Mouse (Mus musculus) T-helper 2 cell (primary cell): ENCODE results near the gene Ccnb2.

Experiments
- in situ Hi-C: fragments of 300-600 bp; cut with MboI, MseI; formaldehyde crosslinking; loops from one replicate; pipeline ENCODE4 v1.15.1; 2025; ENCODE audit warnings: high pct_unique_total_duplicates

The Ccnb2 gene

DNA sequence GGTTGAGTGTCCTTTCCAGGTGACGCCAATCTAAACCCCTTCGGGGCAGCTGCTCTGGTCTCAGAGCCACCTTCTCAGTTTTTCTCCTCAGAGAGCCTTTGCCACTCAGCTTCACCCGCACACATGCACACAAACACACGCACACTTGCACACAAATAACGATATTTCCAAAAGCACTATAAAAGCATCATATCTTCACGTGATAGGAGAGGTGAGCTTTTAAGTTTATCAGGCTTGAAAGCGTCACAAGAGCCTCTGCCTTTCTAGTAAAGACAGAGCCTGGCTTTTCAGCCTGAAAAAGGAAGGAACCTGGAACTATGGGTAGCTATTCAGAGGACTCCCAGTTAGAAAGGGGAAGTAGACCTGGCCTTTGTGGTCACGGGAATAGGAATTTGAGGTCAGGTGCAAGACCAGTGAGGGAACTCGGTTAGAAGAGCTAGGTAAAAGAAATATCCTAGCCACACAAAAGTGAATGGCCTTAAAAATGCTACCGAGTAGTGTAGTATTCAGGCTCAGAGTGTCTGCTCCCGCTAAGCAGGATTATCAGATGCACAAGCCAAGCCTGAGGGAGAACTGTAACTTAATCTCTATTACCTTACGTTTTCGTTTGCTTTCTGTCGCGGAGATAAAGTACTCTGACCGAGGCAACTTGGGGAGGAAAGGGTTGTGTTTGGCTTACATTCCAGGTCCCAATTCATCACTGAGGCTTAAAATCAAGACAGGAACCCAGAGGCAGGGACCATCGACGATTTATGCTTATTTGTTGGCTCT, 36.2 kb downstream of the Ccnb2 start:
- in situ Hi-C loops, result no loop called here

- in situ Hi-C loops, result no loop called here
Measured at GRCm38 (mm10) chr9:70384494-70384893, 36.9 kb downstream of the Ccnb2 start.

GRCm38 (mm10) chr9:70383750-70384149, 37.6 kb downstream of the Ccnb2 start:
- in situ Hi-C loops, result no loop called here

DNA sequence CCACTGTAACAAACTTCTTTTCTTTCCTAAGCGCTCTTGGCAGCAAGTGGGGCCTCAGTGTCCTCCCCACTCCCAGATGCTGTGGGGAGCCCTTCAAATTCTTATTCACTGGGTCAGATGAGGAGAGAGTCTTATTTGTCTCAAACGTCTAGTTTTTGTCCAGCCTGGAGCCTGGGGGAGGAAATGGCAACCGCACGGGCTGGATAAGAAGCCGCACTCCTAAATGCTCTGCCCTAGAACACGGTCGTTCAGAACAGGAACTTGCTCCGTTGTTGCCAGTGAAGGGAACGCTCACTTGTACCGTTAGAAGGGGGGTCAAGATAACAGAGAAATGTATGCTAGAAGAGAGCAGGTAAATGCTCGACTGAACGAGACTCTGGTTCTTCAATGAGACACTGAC, 39.3 kb downstream of the Ccnb2 start:
- in situ Hi-C loops, result no loop called here

- in situ Hi-C loops, result no loop called here
Measured at GRCm38 (mm10) chr9:70379502-70380467, 41.6 kb downstream of the Ccnb2 start.

DNA sequence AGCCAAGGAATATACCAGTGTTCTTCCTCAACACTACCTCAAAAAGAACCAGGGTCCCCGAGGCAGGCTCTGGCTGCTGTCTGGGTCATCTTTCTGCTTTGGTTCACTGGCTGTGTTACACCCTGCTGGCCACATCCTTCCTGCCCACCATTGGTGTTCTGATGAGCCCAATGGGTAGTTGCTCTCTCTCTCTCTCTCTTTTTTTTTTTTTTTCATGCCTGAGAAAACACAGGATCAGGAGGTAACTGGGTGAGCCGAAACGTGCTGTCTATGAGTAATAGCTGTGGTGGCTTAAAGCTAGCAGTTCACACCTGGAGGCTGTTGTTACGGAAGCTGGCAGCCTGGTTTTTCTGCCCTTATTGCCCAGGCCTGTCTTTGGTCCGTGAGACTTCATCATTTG, 49.7 kb downstream of the Ccnb2 start:
- in situ Hi-C loops, result no loop called here

- in situ Hi-C loops, result loop anchor here (5.0 kb wide), 1 partner anchor 35 kb away; no protein-coding TSS in a partner anchor
Measured at GRCm38 (mm10) chr9:70366898-70367297, 54.4 kb downstream of the Ccnb2 start.

GRCm38 (mm10) chr9:70365915-70366314, 55.4 kb downstream of the Ccnb2 start:
- in situ Hi-C loops, result loop anchor here (5.0 kb wide), 1 partner anchor 36 kb away; no protein-coding TSS in a partner anchor

DNA sequence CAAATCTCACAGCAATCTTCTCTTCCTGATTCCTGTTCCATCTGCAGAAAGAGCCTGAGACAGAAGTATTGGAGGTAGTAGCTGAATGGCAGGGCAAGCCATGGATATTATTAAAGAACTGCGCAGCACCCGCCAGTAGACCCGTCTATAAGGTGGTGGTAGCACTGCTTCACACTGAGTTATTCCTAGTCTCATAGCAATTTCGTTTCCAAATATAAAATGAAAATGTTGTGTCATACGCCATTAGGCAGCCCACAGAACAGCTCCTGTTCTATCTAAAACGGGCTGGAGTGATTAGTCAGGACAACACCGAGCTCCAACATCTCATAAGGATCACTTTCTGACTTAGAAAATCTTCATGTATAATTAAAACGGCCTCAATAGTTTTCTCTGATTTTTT, 56.6 kb downstream of the Ccnb2 start:
- in situ Hi-C loops, result loop anchor here (5.0 kb wide), 1 partner anchor 38 kb away; no protein-coding TSS in a partner anchor

DNA sequence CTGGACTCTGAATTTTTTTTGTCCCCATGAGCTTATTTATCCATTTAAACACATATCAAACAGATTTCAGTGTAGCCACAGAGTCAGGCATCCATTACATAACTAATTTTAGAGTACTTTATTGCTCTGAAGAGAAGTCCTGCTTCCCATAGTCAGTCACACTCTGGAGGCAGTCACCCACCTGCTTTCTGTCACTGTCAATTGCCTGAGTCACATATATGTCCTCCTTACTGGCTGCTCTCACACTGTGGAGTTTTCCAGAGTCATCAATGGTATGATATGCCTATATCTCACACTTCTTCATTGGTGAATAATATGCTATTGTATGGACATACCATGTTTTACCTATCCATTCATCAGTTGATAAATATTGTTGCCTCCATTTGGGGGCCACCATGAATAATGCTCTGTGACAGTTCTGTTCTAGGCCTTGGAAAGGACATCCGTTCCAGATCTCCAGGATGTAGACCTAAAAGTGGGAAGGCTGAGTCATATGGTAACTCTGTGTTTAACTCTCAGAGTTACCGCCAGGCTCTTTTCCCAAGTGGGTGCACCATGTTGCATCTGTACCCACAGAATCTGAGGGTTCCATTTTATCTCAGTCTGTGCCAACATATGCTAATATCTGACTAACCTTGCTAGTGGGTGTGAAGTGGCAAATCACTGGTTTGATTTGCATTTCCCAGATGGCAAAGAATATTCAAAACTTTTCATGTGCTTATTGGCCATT, 61.8 kb downstream of the Ccnb2 start:
- in situ Hi-C loops, result no loop called here
